ENCODE assay signal across 20 mouse cellular contexts in the genomic region with DNA sequence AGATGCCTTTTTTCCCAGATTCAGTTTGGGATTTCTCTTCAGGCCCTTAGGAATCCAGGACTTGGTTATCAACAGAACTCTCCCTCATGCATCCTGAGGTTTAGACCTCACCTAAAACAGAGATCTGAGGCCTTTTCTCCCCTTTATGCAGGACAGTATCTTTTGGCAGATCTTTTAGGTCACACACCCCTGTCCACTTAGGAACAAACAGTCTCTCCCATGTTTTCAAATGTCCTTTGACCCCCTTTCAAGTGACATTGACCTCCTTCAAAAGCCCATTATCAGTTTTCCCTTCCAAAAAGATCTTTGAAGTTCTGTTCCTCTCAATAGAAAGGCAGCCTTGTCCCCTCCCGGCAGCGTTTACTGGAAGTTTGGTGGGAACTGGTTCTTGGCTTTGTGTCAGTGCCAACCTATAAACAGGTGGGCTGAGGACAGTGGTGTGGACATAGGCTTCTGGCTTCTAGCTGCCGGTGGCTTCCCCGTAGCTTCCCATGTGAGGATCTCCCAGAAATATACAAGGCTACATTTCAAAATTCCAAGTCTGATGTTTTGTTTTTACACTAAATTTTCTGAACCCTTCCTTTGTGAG.
"Had no signal": no experiment of that assay in that cellular context is flagged by ENCODE, and none has a peak within 500 bp of the region (broad histone marks: within the 10 kb centered on the region; RNA-seq: fewer than 3 reads in every experiment).

No protein-coding gene starts in this region.

- H3K4me2 ChIP-seq: intestine, embryonic 15.5 days; limb, embryonic 13.5 days; midbrain, embryonic 12.5 days; neural tube, embryonic 13.5 days had no signal

- H3K4me1 ChIP-seq: intestine, embryonic 15.5 days; limb, embryonic 10.5 days; limb, embryonic 13.5 days; midbrain, embryonic 12.5 days; neural tube, embryonic 13.5 days had no signal

- H3K4me3 ChIP-seq: intestine, embryonic 15.5 days; limb, embryonic 10.5 days; limb, embryonic 13.5 days; midbrain, embryonic 12.5 days; myocyte; neural tube, embryonic 13.5 days had no signal

- ATAC-seq: intestine, embryonic 15.5 days; midbrain, embryonic 16.5 days had no signal

- H3K9ac ChIP-seq: intestine, embryonic 15.5 days; limb, embryonic 13.5 days; liver, embryonic 14.5 days; midbrain, embryonic 12.5 days; neural tube, embryonic 13.5 days had no signal

- H3K36me3 ChIP-seq: intestine, embryonic 15.5 days; limb, embryonic 10.5 days; limb, embryonic 13.5 days; midbrain, embryonic 12.5 days; neural tube, embryonic 13.5 days had no signal

- DNase-seq: kidney, adult 18-20 months; kidney, adult 9 months; kidney, postnatal 14 days; kidney, postnatal 4 days; lung, adult 2 months; lung, postnatal 14 days; retina, postnatal 1 day; right cerebral cortex, postnatal 25 days; thymus, adult 2 months; thymus, postnatal 14 days; thymus, postnatal 4 days had no signal

- H3K9me3 ChIP-seq: intestine, embryonic 15.5 days; limb, embryonic 10.5 days; midbrain, embryonic 12.5 days; neural tube, embryonic 13.5 days had no signal

- H3K27me3 ChIP-seq: intestine, embryonic 15.5 days; limb, embryonic 13.5 days; midbrain, embryonic 12.5 days; neural tube, embryonic 13.5 days had no signal

- H3K27ac ChIP-seq: intestine, embryonic 15.5 days; limb, embryonic 10.5 days; limb, embryonic 13.5 days; liver, embryonic 14.5 days; macrophage; midbrain, embryonic 12.5 days; neural tube, embryonic 13.5 days had no signal
